Mouse (Mus musculus) cerebellum, adult 11 months (tissue): Measurements from ENCODE around the gene Bhmt.

ENCODE experiments used
- DNase-seq: peaks from one replicate; pipeline ENCODE4 v3.0.0; 2022

The Bhmt gene

DNA sequence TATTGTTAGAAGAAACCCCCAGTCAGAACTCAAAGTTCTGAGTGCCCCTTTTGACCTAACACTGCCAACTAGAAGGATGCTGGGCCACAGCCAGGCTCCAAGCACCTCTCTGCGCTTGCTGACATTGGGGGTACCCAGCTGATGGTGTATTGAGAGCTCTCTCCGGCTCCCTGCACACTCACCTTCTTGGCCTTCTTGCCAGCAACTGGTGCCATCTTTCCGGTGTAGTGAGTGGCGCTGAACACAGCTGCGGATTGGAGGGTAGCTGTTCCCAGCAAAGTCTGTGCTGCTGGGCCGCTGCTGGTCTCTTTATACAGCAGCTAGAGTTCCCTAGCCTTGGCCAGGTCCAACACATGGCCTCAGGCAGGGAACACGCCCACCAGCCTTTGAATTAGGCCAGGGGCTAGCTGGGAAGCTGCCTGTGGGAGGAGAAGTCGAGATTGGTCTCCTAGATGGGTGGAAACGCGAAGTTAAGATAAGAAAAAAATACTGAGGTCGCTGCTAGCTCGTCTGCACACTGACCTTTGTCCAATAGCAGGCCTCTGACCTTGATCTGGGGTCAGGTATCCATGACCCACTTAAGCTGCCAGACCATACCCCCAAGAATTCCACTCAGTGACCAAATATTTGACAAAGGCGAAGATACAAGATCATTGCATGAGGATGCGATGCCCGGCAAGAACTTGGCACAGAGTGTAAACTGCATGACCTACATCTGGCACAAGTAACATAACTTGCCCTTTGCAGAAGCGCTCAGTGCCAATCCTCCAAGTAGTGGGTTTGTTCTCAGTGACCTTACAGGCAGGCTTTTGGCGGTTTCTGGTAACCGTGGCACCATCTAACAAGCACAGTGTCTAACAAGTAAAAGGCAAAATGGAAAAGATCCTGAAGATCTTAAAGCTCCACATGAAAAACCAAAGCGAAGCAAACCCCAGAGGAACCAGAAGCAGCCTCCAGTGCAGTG lies at the start of gene Bhmt:
Bhmt (minus strand) TSS at position 680 of the 964 bp plus-strand sequence.
- DNase-seq, result no peak

DNA sequence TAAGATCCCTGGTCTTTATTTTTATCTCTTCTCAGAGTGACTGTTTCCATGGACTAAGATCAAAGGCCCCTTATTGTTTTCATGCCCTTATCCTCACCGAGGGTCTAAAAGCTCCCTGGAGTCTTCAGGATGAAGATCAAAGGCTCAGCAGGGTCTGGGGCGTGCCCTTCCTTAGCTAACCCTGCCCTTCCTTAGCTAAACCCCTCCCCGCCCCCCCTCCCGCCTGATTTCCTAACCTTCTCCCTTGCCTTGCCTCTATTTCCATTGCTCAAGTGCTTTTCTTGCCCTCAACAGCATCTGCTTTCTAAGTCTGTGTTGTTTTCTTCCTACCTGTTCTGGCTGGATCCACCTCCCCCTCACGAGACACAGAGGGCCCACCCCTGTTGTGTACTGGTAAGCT lies 49.6 kb upstream of the Bhmt start:
- no peak for DNase-seq

DNA sequence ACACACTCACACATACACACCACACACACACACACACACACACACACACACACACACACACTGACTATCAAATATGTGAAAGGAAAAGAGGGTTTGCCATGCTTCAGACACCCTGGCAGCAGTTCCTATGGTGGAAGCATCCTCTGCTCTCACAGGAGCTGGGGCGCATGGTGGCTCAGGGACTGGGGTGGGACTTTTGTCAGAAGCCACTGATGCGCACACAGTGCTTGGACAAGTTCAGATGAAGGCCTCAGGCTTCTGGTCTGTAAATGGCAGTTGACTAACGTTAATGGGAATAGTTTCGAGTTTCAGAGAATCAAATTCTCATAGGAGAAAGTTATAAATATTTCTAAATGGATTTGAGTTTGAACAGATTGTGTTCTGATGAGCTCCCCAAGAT lies 47.5 kb upstream of the Bhmt start:
- no peak for DNase-seq

DNA sequence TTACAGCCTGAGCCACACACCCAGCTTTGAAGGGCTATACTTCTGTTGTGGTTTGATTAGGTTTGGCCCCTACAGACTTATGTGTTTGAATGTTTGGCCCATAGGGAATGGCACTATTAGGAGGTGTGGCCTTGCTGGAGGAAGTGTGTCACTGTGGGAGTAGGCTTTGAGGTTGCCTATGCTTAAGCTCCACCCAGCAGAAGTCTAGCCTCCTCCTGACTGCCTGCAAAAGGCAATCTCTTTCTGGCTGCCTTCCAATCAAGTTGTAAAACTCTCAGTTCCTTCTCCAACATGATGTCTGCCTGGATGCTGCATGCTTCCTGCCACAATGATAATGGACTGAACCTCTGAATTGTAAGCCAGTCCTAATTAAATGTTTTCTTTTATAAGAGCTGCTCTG lies 45.6 kb upstream of the Bhmt start:
- DNase-seq, result no peak

DNA sequence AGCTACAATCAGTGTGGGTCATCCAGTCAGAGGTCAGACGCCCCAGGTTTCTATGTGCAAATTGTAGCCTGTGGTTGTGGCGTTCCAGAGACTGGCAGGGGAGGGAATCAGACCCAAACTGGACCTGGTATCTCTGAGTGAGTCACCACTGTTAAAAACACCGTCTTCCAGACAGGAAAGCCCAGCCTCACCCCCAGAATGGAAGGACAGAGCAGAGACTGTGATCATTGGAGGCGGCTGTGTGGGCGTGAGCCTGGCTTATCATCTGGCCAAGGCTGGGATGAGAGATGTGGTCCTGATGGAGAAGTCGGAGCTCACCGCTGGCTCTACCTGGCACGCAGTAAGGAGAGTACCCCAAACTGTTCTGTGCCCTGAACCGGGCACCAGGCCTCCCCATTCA lies 39.1 kb upstream of the Bhmt start:
- DNase-seq, result no peak

DNA sequence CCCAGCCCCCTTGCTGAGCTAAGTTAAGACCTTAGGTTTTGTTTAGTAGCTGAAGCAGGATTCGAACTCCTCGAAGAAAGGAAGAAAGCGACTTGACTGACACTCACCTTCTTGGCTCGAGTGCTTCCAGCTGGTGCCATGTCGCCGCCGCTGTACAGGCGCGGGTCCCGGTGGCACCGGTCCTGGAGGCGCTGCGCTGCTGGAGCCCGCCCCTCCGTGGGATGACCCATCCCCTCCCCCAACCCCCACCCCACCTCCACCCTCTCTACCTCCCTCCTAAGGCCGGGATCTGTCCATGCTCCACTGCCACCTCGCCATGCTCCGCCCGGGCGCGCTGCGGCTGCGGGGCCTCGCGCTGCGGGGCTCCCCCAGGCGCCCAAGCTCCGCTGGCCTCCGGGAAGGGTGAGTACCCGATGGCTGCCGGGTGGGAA lies 36.4 kb upstream of the Bhmt start, which contains the start of the genes Bhmt2 and Dmgdh:
Bhmt2 (minus strand) TSS at position 172 of the 431 bp plus-strand sequence.
Dmgdh (plus strand) TSS at position 303 of the 431 bp plus-strand sequence.
- no peak for DNase-seq

DNA sequence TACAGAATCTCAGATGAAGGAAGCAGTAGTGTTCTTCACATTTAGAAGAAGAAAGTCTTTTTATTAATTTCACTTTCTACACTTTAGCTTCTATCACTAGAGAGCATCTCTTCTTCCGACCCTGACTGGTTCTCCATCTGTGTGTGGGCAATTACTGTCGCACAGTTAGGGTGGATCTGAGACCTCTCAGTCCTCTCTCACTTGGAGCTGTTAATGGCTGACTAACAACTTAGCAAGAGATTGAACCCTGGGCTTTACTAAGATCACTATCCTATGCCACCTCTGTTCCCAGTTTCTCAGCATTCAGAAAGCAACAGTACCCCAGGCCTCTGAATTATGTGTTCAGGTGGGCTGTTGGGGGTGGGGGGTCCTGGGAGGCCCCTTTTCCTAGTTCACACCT lies 35.5 kb upstream of the Bhmt start:
- no peak for DNase-seq

DNA sequence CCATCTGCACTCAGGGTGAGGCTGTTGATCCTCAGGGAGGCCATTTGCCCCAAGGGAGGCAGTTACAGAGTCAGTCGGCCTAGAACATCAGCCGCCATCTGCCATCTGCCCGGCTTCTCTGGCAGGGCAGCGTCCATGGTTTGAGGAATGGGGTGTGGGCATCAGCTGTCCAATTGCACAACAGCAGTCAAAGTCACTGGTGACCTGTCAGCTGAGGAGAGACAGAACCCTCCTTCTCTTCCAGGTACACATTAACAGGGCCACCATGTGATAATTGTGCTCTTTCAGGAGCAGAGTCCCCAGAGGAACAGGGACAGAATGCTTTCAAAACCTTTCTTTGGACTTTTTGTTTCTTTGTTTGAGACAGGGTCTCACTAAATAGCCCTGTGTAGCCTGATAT lies 34.6 kb upstream of the Bhmt start:
- no peak for DNase-seq

DNA sequence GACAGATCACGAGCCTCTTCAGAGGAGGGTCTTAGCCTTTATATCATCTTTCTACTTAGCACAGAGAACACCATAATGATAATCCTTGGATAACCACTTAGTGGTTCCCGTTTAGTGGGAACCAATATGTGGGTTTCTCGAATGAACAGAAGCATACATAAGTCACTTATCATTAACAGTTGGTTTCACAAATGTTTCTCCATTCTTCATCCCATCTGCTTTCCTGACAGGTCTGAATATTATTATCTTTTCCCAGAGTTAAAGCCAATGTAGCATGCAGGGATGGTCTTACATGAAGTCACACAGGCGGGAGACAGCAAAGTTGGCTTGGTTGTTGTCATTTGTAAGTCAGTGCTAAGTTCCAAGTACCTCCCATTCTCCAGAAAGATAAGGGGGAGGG lies 29.8 kb upstream of the Bhmt start:
- no peak for DNase-seq

DNA sequence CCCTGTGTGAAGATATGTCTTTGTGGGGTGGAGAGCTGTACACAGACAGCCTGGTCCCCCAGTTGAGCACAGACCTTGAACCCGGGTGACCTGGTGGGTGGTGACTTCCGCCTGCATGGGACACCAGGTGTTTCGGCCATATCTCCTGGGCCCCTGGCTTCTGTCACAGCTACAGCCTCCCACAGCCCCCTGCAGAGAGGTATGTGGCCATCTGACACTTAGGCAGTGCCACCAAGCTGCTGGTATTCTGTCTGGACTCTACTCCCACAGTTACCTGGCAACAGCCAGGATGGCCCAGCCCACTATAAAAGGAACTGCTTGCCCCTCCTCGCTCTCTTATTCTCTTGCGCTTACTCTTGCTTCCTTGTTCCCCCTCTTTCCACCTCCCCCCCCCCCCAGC lies 20.2 kb upstream of the Bhmt start:
- peak; percentile 20 for DNase-seq

DNA sequence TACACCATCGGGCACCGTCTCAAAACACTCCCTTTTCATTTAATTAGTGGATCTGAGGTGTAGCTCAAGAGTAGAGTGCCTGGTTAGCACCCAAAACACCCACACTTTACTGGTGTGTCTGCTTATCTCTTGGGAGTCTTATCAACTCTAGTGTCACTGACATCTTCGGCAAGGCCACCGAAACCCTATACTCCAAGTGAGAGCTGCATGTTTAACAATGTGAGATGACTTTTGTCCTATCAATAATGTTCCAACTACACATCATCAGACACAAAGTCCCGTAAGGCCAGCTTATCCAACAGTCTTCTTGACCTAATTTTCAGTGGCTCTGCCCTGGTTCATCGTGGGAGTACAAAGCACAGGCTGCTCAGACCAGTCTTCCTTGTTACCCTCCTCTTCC lies 15.6 kb upstream of the Bhmt start:
- DNase-seq, result no peak

DNA sequence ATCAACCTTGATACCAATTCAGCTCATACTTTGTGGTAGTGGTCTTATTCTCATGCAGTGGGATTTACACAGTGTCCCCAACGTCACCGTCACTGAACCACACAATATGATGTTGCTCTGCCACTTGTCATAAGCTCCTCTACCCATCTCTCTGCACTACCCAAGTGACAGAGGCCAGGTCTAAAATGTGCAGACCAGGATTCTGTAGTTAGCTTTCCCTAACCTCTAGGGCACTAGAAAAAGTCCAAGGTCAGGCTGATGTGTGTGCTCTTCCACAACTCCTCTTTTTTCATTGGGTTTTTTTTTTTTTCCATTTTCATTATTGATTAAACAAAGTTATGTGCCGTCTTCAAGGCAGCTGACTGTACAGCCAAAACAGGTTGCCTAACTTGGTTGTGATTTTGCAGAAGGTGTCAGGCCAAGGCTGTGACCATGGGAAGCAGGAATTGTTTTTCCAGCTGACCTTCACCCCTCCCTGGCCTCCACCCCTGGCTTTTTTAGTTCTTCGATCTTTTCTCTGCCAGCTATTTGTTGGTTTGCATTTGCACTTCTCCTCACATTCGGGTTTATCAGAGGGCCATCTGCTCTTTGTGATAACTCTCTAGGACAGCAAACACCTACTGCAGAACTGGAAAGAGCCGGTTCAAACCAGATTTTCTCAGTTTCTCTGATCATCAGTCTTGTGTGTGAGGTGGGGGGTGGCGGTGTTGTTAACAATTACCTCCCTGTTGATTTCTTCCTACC lies 10.8 kb upstream of the Bhmt start:
- no peak for DNase-seq

DNA sequence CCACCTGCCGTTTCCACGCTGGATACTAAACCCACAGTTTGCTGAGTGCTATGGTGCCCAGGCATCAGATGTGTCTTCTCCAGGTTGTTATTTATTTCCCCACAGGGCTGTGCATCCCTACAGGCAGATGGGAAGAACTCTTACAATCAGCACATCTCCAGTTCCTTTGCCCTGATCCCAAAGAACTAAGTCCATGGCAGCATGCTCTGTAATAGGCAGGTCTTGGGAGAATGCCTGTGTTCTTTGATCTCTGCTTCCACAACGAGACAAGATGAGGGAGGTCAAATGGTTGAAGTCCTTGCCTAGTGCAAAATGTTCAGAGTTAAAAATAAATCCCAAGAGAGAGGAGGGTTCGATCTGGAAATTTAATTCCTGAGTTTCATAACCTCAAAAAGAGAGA lies 1.9 kb upstream of the Bhmt start:
- DNase-seq, result no peak

DNA sequence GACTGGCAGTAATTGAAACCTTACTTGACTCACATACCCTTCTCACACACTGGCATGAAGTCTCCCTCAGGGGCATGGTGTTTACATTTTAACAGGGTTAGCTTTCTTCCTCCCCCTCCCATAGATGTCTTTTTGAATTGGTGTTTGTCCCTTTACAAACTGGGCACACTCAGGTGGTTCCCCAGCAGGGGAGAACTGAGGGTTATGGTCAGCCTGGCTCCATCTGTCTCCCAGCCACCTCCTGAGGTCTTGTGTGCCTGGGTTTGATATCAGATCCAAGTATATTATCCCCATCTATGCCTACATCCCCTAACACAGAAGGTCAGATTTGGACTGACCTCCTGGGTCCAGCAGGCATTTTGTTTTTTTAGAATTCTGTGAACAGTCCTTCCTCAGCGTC lies 1.2 kb downstream of the Bhmt start:
- peak; percentile 12 for DNase-seq

DNA sequence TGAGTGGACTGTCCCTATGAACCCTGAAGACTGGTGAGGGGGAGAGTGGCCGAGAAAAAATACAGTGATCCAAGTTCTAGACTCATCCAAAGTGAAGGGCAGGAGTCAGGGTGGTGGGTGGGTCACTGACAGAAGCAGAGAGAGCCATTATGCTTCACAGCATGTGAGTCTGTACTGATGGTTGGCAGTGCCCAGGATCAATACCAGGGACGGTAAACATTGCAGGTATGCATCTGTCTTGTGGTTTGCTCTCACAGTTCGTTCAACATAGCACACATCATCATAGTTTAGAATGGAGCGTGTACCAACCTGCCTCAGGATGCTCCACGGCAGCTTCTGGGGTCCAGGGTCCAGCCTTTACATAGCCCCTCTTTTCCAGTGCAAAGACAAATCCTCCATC lies 4.8 kb downstream of the Bhmt start:
- DNase-seq, result no peak

DNA sequence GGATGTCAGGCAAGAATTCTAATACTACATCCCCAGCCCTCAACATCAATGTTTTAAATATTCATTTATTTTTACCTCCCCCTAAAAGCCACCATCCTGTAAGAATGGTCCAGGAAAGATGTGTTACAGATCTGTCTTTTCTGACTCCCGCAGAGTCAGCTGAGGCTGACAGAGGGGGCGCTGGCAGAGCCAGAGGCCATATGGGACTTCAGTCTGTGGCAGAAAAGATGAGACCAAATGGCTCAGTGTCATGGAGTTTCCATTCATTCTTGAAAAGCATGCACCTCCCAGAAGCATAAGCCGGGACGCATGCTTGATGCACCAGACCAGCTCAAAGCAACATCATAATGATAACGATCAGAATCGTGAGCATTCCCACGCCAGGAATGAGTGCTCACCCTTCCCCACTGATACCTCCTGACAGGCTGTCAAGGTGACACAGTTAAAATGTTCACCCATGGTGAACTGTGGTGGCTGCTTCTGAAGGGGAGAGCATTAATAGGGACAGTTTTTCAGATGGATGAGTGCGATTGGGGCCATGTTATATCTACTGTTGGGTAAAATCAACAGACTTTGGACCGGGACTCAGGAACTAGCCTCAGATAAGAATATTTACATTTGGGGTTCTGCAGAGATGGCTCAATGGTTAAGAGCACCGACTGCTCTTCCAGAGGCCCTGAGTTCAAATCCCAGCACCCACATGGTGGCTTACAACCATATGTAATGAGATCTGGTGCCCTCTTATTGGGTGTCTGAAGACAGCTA lies 6.6 kb downstream of the Bhmt start:
- DNase-seq, result peak; percentile 14

DNA sequence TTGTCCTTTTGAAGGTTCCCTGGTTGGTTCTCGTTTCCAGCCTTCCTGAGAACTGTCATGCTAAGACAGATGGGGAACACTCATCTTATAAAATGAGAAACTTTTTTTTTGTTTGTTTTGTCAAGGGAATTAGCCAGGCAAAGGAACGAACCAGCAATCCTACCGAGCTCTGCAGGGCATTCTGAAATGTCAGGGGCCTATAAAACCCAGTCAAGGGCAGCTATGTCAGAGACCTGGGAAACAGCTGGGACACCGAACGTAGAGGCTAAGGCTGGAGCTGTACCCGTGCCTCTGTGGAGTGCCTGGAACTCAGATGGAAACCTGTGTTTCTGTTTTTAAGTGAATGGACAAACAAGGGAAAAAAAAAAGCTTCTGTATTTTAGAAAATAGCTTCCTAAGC lies 8.9 kb downstream of the Bhmt start:
- DNase-seq, result no peak

DNA sequence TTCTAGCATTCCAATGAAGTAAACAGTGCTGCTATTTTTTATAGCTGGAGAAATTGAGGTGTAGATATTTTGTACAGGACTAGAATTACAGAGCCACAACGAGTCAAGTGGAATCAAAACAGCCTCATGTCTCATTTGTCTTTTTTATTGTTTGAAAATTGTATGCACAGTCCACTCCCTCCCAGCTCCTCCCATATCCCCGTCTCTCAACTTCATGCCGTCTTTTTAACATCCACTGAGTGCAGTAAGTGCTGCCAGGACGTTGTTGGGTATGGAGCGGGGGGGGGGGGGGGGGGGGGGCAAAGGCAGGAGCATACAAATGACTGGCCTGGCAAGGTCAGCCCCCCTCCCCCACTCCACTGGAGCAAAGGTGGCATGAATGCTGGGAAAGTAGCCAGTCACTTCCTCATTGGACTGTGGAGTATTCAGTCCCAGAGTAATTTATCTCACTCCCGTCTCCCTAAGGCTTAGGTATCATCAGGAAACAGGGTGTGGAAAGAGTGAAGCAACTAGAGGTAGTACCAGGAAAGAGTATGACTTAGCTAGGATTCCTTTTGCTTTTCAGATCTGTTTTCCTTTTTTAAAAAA lies 23.3 kb downstream of the Bhmt start:
- no peak for DNase-seq

DNA sequence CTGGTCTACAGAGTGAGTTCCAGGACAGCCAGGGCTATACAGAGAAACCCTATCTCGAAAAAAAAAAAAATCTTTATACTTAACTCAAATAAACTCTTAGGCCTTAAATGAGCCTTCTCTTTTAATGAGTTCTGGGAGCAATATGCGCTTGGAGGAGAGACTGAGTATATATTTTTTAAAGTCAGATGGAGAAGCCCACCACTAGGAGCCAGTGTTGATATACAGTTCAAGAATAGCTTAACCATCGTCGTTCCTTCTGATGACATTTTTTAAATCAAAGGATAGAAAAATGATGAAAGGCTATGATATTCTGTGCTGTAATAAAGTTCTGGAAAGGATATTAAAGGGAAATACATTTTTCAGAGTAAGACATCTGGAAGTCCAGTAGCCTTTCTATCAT lies 24.0 kb downstream of the Bhmt start:
- DNase-seq, result no peak

DNA sequence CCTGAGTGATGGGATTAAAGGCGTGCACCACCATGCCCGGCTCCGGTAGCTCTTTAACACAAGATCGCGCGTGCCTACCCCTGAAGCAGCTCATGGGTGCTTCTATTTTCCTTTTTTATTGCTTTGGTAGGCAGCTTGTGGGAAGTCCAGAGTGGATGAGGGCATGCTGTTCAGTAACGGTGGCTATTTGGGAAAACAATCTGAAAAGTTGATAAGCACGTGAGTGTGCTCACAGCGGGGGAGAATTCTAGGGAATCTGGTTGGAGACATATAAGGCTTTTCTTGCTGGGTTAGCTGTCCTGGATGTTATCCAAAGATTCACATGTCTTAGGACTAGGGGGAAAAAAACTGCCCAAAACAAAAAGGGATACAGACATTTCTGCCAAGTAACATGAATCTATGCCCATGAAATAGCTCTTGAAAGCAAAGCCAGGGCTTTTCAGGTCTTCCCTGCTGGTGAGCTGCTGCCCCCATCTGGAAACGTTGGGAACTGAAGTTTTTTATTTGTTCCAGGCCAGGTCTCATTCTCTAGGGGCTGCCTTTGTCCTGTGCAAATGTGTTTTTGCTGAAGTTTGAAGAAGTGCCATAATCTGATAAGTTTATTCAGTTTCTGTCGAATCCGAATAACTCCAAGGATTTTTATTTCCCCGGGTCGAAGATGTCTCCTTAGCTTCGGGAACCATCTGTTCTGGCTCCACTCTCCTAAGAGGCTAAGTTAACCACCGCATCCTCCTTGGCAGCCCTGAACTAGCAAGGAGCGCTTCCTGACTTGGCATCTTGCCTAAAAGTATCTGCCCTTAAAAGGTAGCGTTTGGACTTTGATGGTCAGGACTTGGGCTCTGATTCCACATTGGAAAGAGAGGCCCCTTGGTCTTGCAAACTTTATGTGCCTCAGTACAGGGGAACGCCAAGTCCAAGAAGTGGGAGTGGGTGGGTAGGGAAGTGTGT lies 24.8 kb downstream of the Bhmt start:
- DNase-seq, result peak; percentile 73

DNA sequence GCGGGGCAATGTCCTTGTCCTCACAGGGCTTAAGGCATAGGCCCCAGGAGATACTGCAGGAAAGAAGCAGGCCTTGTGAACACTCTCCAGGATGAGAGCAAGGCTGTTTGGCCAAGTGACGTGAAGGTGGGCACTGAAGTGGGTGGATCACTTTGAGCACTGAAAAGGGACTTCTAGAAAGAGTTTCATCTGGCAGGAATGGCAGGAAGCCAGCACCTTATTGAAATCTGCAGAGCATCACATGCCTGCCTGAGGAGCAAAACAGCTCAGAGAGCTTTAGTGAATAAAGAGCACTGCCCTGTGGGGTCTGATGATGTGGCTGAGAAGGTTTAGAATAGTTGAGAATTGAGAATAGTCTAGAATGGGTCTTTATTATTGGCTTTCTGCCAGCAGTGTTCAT lies 29.3 kb downstream of the Bhmt start:
- no peak for DNase-seq

DNA sequence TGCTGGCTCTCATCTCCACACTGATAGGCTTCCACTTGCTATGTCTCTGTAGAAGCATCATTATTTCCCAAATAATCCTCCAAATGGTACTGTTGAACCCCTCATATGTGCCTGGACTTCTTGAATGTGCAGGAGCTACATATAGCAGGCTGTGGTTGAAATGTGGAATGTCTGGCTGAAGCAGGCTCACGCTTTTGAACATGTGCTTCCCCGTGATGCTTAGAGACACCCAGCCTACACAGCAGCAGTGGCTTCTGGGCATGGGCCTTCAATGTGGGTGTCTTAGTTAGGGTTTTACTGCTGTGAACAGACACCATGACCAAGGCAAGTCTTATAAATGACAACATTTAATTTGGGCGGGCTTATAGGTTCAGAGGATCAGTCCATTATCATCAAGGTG lies 30.1 kb downstream of the Bhmt start:
- no peak for DNase-seq
